Comparison of ENCODE assay signal across 9 mouse cellular contexts in the genomic region with DNA sequence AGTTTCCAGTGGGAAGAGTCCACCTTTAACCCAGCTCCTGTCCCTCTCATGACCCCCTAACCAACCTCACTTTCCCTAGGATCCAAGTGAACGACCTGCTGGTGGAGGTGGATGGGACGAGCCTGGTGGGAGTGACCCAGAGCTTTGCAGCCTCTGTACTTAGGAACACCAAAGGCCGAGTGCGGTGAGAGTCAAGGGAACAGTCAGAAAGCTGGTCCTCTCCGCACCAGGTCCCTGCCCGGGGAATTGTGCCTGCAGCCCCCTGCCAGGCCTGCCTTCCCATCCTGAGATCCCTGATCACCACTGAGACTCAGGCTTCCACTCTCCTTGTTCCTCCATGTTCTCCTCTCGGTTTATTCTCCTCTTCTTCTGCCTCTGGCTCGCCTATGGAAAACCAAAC. TPM values are rescaled to one million over a fixed set of nuclear protein-coding genes. Genes with fewer than 3 reads are reported as not detected.
A peak's percentile ranks its signal among the peaks of the same experiment; 100 is the strongest.
DNase-seq lines count a peak whose midpoint lies in the region; ATAC-seq and TF ChIP-seq lines count a peak whose summit lies in the region.
"Had no signal": no experiment of that assay in that cellular context is flagged by ENCODE, and none has a peak within 500 bp of the region (broad histone marks: within the 10 kb centered on the region; RNA-seq: fewer than 3 reads in every experiment).

No protein-coding gene starts in this region.

- H3K9ac ChIP-seq in heart, adult 2 months (ENCODE audit: low read depth, low read length), result no peak overlapping the region
- H3K9ac ChIP-seq in lung, embryonic 16.5 days (ENCODE audit: low read length), result no peak overlapping the region
- H3K9ac ChIP-seq in hindbrain, embryonic 12.5 days, result peak overlapping the region; percentile 15; the same call in 1 of the 2 replicates
- H3K9ac ChIP-seq in neural tube, embryonic 12.5 days, result 0 out of 2 replicates have a peak overlapping the region, but pooled peaks have one; percentile 29

- TF ChIP-seq POLR2A in heart, adult 2 months (IDR thresholded peaks at IDR 0.05; ENCODE audit: insufficient read depth, low read depth, low read length), result no peak
- no peak for TF ChIP-seq POLR2A in lung, adult 2 months (IDR thresholded peaks at IDR 0.05; ENCODE audit: borderline replicate concordance, extremely low read depth, low read depth, low read length)

- no peaks in the 10 kb centered on the region for H3K9me3 ChIP-seq in lung, embryonic 16.5 days (ENCODE audit: control insufficient read depth, low read length)
- no peaks in the 10 kb centered on the region for H3K9me3 ChIP-seq in hindbrain, embryonic 12.5 days (replicated peaks)
- H3K9me3 ChIP-seq in neural tube, embryonic 12.5 days, result no peaks in the 10 kb centered on the region

- H3K4me2 ChIP-seq in lung, embryonic 16.5 days (ENCODE audit: low read depth, low read length), result no peak overlapping the region
- no peak overlapping the region for H3K4me2 ChIP-seq in hindbrain, embryonic 12.5 days (replicated peaks)
- peak overlapping the region; percentile 21 for H3K4me2 ChIP-seq in neural tube, embryonic 12.5 days (replicated peaks)

- intact Hi-C loops in heart, adult 2 months (cut with DNase I), result loop anchor here (2.0 kb wide), 1 partner anchor 61 kb away; no protein-coding TSS in a partner anchor

- H3K27ac ChIP-seq in heart, adult 2 months, result peak overlapping the region; percentile 85
- H3K27ac ChIP-seq in lung, embryonic 16.5 days (ENCODE audit: low read length), result peak overlapping the region; percentile 76
- peak overlapping the region; percentile 80 for H3K27ac ChIP-seq in hindbrain, embryonic 12.5 days
- H3K27ac ChIP-seq in neural tube, embryonic 12.5 days, result peak overlapping the region; percentile 46; the same call in 1 of the 2 replicates

- H3K27me3 ChIP-seq in heart, adult 2 months (ENCODE audit: control insufficient read depth, insufficient read depth, low read length), result no peaks in the 10 kb centered on the region
- no peaks in the 10 kb centered on the region for H3K27me3 ChIP-seq in lung, embryonic 16.5 days (ENCODE audit: control insufficient read depth, insufficient read depth, low read depth, low read length)
- H3K27me3 ChIP-seq in hindbrain, embryonic 12.5 days, result no peaks in the 10 kb centered on the region
- H3K27me3 ChIP-seq in neural tube, embryonic 12.5 days (replicated peaks), result no peaks in the 10 kb centered on the region

- no peak for TF ChIP-seq EP300 in heart, adult 2 months (IDR thresholded peaks at IDR 0.05; ENCODE audit: insufficient read depth, low read depth, low read length)

- no peak for TF ChIP-seq CTCF in heart, adult 2 months (IDR thresholded peaks at IDR 0.05)
- TF ChIP-seq CTCF in lung, adult 2 months (IDR thresholded peaks at IDR 0.05; ENCODE audit: insufficient read depth, low read length), result no peak

- WGBS in heart, adult 2 months, result 62% methylated on average over 8 of the region's 8 CpGs
- WGBS in lung, embryonic 16.5 days, result 71% methylated on average over 8 of the region's 8 CpGs
- WGBS in lung, adult 2 months, result 57% methylated on average over 8 of the region's 8 CpGs
- 76% methylated on average over 8 of the region's 8 CpGs for WGBS in hindbrain, embryonic 12.5 days
- 73% methylated on average over 8 of the region's 8 CpGs for WGBS in neural tube, embryonic 12.5 days

- peaks cover 17% of the 10 kb centered on the region for H3K4me1 ChIP-seq in heart, adult 2 months (ENCODE audit: control insufficient read depth, insufficient read depth, low read length)
- peaks cover 18% of the 10 kb centered on the region for H3K4me1 ChIP-seq in lung, embryonic 16.5 days (replicated peaks; ENCODE audit: control insufficient read depth, insufficient read depth, low read length)
- peaks cover 18% of the 10 kb centered on the region for H3K4me1 ChIP-seq in lung, adult 2 months (ENCODE audit: control insufficient read depth, insufficient read depth, low read length)
- peaks cover 50% of the 10 kb centered on the region for H3K4me1 ChIP-seq in hindbrain, embryonic 12.5 days
- H3K4me1 ChIP-seq in neural tube, embryonic 12.5 days, result peaks cover 43% of the 10 kb centered on the region

- H3K4me3 ChIP-seq in heart, adult 2 months, result no peak overlapping the region
- no peak overlapping the region for H3K4me3 ChIP-seq in lung, embryonic 16.5 days (ENCODE audit: low read length)
- H3K4me3 ChIP-seq in lung, adult 2 months (replicated peaks; ENCODE audit: extremely low read depth, low read depth, low read length), result no peak overlapping the region
- H3K4me3 ChIP-seq in hindbrain, embryonic 12.5 days, result no peak overlapping the region
- no peak overlapping the region; the same call in 1 of the 2 replicates for H3K4me3 ChIP-seq in neural tube, embryonic 12.5 days

- H3K36me3 ChIP-seq in heart, adult 2 months (ENCODE audit: control insufficient read depth, insufficient read depth, low read length), result peaks cover 2% of the 10 kb centered on the region; the same call in 1 of the 2 replicates
- peaks cover 39% of the 10 kb centered on the region for H3K36me3 ChIP-seq in lung, embryonic 16.5 days (ENCODE audit: control insufficient read depth, insufficient read depth, low read length)
- peaks cover 78% of the 10 kb centered on the region for H3K36me3 ChIP-seq in hindbrain, embryonic 12.5 days
- H3K36me3 ChIP-seq in neural tube, embryonic 12.5 days, result peaks cover 88% of the 10 kb centered on the region

- ATAC-seq in lung, embryonic 16.5 days (ENCODE audit: low read depth), result no peak
- no peak for ATAC-seq in hindbrain, embryonic 12.5 days (ENCODE audit: low FRiP score)
- ATAC-seq in neural tube, embryonic 12.5 days (ENCODE audit: low FRiP score, low read depth), result no peak

- DNase-seq in heart, adult 2 months, result peak in 1 of 2 experiments; percentile 20
- DNase-seq in heart, adult 8-10 months (ENCODE audit: low spot score), result no peak
- no peak for DNase-seq in lung, adult 2 months
- no peak for DNase-seq in yolk sac, embryonic 10.5 days (ENCODE audit: low spot score)
- DNase-seq in left cerebral cortex, adult 11 months (ENCODE audit: low spot score), result no peak

- H3K79me2 ChIP-seq in heart, adult 2 months (replicated peaks; ENCODE audit: control insufficient read depth, insufficient read depth, low read length), result 0 out of 2 replicates have a peak, but pooled peaks cover 1% of the 10 kb centered on the region

RNA-seq across cellular contexts. Expression of a gene that starts 9.3 kb away (rescaled TPM):
- 10 to 100 TPM; 49.3 to 52.0 TPM for total RNA-seq in heart, adult 2 months (2021)
- 22.3 and 23.8 TPM in 2 replicates for polyA plus RNA-seq in heart, adult 2 months (2012; rRNA removed)
- 10 to 100 TPM; 43.9 to 47.4 (median 45.6) TPM for total RNA-seq in heart, adult 8-10 months (2022)
- polyA plus RNA-seq in lung, embryonic 16.5 days (2015; fragmentation: Nextera tagmentation; extraction: Ambion mirVana), result 8.2 and 8.3 TPM in 2 replicates
- 58.7 and 67.7 TPM in 2 replicates for polyA plus RNA-seq in lung, adult 2 months (2012; rRNA removed)
- polyA plus RNA-seq in hindbrain, embryonic 12.5 days (2016; fragmentation: Nextera tagmentation; extraction: Ambion mirVana), result 16.8 and 18.5 TPM in 2 replicates
- 18.2 and 19.7 TPM in 2 replicates for polyA plus RNA-seq in neural tube, embryonic 12.5 days (2016; fragmentation: Nextera tagmentation; extraction: Ambion mirVana)

RNA-seq across cellular contexts. Expression of a gene that starts 9.6 kb away (rescaled TPM):
- 1 to 10 TPM; 1.2 to 1.7 TPM for total RNA-seq in heart, adult 2 months (2021)
- polyA plus RNA-seq in heart, adult 2 months (2012; rRNA removed), result 0.82 and 1.9 TPM in 2 replicates
- total RNA-seq in heart, adult 8-10 months (2022), result 1 to 10 TPM in 2 of 4 experiments, under 1 TPM in 2; 0.72 to 1.1 (median 0.96) TPM
- polyA plus RNA-seq in lung, embryonic 16.5 days (2015; fragmentation: Nextera tagmentation; extraction: Ambion mirVana), result 13.4 and 14.0 TPM in 2 replicates
- 5.9 and 7.0 TPM in 2 replicates for polyA plus RNA-seq in lung, adult 2 months (2012; rRNA removed)
- 94.6 and 106 TPM in 2 replicates for polyA plus RNA-seq in hindbrain, embryonic 12.5 days (2016; fragmentation: Nextera tagmentation; extraction: Ambion mirVana)
- polyA plus RNA-seq in neural tube, embryonic 12.5 days (2016; fragmentation: Nextera tagmentation; extraction: Ambion mirVana), result 101 and 106 TPM in 2 replicates

RNA-seq across cellular contexts. Expression of a gene that starts 24.0 kb away (rescaled TPM):
- total RNA-seq in heart, adult 2 months (2021), result 100 to 1,000 TPM; 149 to 200 TPM
- 1,109 and 1,504 TPM in 2 replicates for polyA plus RNA-seq in heart, adult 2 months (2012; rRNA removed)
- total RNA-seq in heart, adult 8-10 months (2022), result 100 to 1,000 TPM; 202 to 221 (median 208) TPM
- 1.3 and 1.4 TPM in 2 replicates for polyA plus RNA-seq in lung, embryonic 16.5 days (2015; fragmentation: Nextera tagmentation; extraction: Ambion mirVana)
- polyA plus RNA-seq in lung, adult 2 months (2012; rRNA removed), result 19.9 and 54.4 TPM in 2 replicates
- polyA plus RNA-seq in hindbrain, embryonic 12.5 days (2016; fragmentation: Nextera tagmentation; extraction: Ambion mirVana), result 0.43 and 1.5 TPM in 2 replicates
- polyA plus RNA-seq in neural tube, embryonic 12.5 days (2016; fragmentation: Nextera tagmentation; extraction: Ambion mirVana), result 0.80 and 0.90 TPM in 2 replicates
- total RNA-seq: hematopoietic stem cell, adult 5-6 weeks had no signal

RNA-seq across cellular contexts. Expression of a gene that starts 32.7 kb away (rescaled TPM):
- not detected for total RNA-seq in heart, adult 2 months (2021)
- polyA plus RNA-seq in heart, adult 2 months (2012; rRNA removed), result 0.25 TPM in 1 of 2 replicates, not detected in the other
- not detected for total RNA-seq in heart, adult 8-10 months (2022)
- polyA plus RNA-seq in lung, embryonic 16.5 days (2015; fragmentation: Nextera tagmentation; extraction: Ambion mirVana), result not detected in 2 replicates
- not detected in 2 replicates for polyA plus RNA-seq in lung, adult 2 months (2012; rRNA removed)
- polyA plus RNA-seq in hindbrain, embryonic 12.5 days (2016; fragmentation: Nextera tagmentation; extraction: Ambion mirVana), result not detected in 2 replicates
- not detected in 2 replicates for polyA plus RNA-seq in neural tube, embryonic 12.5 days (2016; fragmentation: Nextera tagmentation; extraction: Ambion mirVana)
- total RNA-seq: hematopoietic stem cell, adult 5-6 weeks had no signal

RNA-seq across cellular contexts. Expression of a gene that starts 41.0 kb away (rescaled TPM):
- 100 to 1,000 TPM; 393 to 479 TPM for total RNA-seq in heart, adult 2 months (2021)
- 518 and 592 TPM in 2 replicates for polyA plus RNA-seq in heart, adult 2 months (2012; rRNA removed)
- 100 to 1,000 TPM; 469 to 545 (median 504) TPM for total RNA-seq in heart, adult 8-10 months (2022)
- polyA plus RNA-seq in lung, embryonic 16.5 days (2015; fragmentation: Nextera tagmentation; extraction: Ambion mirVana), result 37.3 and 43.3 TPM in 2 replicates
- polyA plus RNA-seq in lung, adult 2 months (2012; rRNA removed), result 53.0 and 67.3 TPM in 2 replicates
- polyA plus RNA-seq in hindbrain, embryonic 12.5 days (2016; fragmentation: Nextera tagmentation; extraction: Ambion mirVana), result 22.5 and 25.6 TPM in 2 replicates
- polyA plus RNA-seq in neural tube, embryonic 12.5 days (2016; fragmentation: Nextera tagmentation; extraction: Ambion mirVana), result 20.5 and 20.6 TPM in 2 replicates

Comparison
In these comparisons a context has a peak if more than half of its experiments do, and no peak if none do; other contexts are left out.
1. H3K9ac ChIP-seq: peak in hindbrain, embryonic 12.5 days (single experiment) and neural tube, embryonic 12.5 days (single experiment); none in heart, adult 2 months (single experiment) and lung, embryonic 16.5 days (single experiment).
2. RNA of a gene that starts 24.0 kb away (polyA plus RNA-seq): 1,109 to 1,504 TPM in heart, adult 2 months; 19.9 to 54.4 TPM in lung, adult 2 months, 1.3 to 1.4 TPM in lung, embryonic 16.5 days, 0.80 to 0.90 TPM in neural tube, embryonic 12.5 days and 0.43 to 1.5 TPM in hindbrain, embryonic 12.5 days; every median in the first group is over 10 times any median in the second.
3. Peak in every context shown above with its lines, with median percentiles within 50 percentile points of each other: H3K27ac ChIP-seq.